ENCODE assay signal across 10 mouse cellular contexts in genomic region chr1:91180723-91181122, GRCm38 (mm10). TPM values are rescaled to one million over a fixed set of nuclear protein-coding genes. Genes with fewer than 3 reads are reported as not detected.
DNase-seq lines count a peak whose midpoint lies in the region; ATAC-seq lines count a peak whose summit lies in the region.
"Had no signal": no experiment of that assay in that cellular context is flagged by ENCODE, and none has a peak within 500 bp of the region (broad histone marks: within the 10 kb centered on the region; RNA-seq: fewer than 3 reads in every experiment).

No protein-coding gene starts in this region.

- DNase-seq in heart, adult 9 months (ENCODE audit: low spot score in 2 of 2) = no peak
- DNase-seq in thymus, postnatal 14 days = peak; percentile 20
- no peak for DNase-seq in thymus, postnatal 25 days
- DNase-seq in adrenal gland, adult 8-10 months = no peak
- no peak for DNase-seq in B cell, adult 2 months
- no peak for DNase-seq in midbrain, embryonic 10.5 days (ENCODE audit: low spot score)
- DNase-seq: cerebellum, postnatal 36 days had no signal

- WGBS in heart, embryonic 13.5 days = 60% methylated on average over 6 of the region's 6 CpGs
- 72% methylated on average over 6 of the region's 6 CpGs for WGBS in limb, embryonic 15.5 days
- 82% methylated on average over 6 of the region's 6 CpGs for WGBS in midbrain, embryonic 10.5 days

- H3K9ac ChIP-seq in heart, embryonic 13.5 days = peak overlapping the region; percentile 85
- H3K9ac ChIP-seq in limb, embryonic 15.5 days = no peak overlapping the region

- H3K36me3 ChIP-seq in heart, embryonic 13.5 days = no peaks in the 10 kb centered on the region
- no peaks in the 10 kb centered on the region for H3K36me3 ChIP-seq in limb, embryonic 15.5 days
- no peaks in the 10 kb centered on the region for H3K36me3 ChIP-seq in midbrain, embryonic 10.5 days

- H3K27me3 ChIP-seq in heart, embryonic 13.5 days (replicated peaks) = peaks cover 24% of the 10 kb centered on the region
- H3K27me3 ChIP-seq in limb, embryonic 15.5 days = peaks cover 23% of the 10 kb centered on the region
- H3K27me3 ChIP-seq in midbrain, embryonic 10.5 days (ENCODE audit: low read depth, poor library complexity, severe bottlenecking) = peaks cover 51% of the 10 kb centered on the region

- peak overlapping the region; percentile 60 for H3K4me3 ChIP-seq in heart, embryonic 13.5 days
- no peak overlapping the region for H3K4me3 ChIP-seq in limb, embryonic 15.5 days
- H3K4me3 ChIP-seq in midbrain, embryonic 10.5 days = no peak overlapping the region

- ATAC-seq in heart, embryonic 13.5 days (ENCODE audit: extremely low read depth, insufficient number of reproducible peaks, low FRiP score, low TSS enrichment) = no peak
- ATAC-seq in limb, embryonic 15.5 days (ENCODE audit: insufficient number of reproducible peaks, low FRiP score, low TSS enrichment, low read depth) = no peak

- H3K4me1 ChIP-seq in heart, embryonic 13.5 days = peaks cover 43% of the 10 kb centered on the region
- peaks cover 16% of the 10 kb centered on the region for H3K4me1 ChIP-seq in limb, embryonic 15.5 days
- H3K4me1 ChIP-seq in midbrain, embryonic 10.5 days = peaks cover 33% of the 10 kb centered on the region

- H3K27ac ChIP-seq in heart, embryonic 13.5 days (replicated peaks) = no peak overlapping the region
- H3K27ac ChIP-seq in limb, embryonic 15.5 days = no peak overlapping the region
- no peak overlapping the region for H3K27ac ChIP-seq in midbrain, embryonic 10.5 days (replicated peaks)

- H3K9me3 ChIP-seq in heart, embryonic 13.5 days = no peaks in the 10 kb centered on the region
- no peaks in the 10 kb centered on the region for H3K9me3 ChIP-seq in limb, embryonic 15.5 days
- H3K9me3 ChIP-seq in midbrain, embryonic 10.5 days (replicated peaks) = no peaks in the 10 kb centered on the region

- peak overlapping the region; percentile 83 for H3K4me2 ChIP-seq in heart, embryonic 13.5 days
- peak overlapping the region; percentile 88; the same call in 1 of the 2 replicates for H3K4me2 ChIP-seq in limb, embryonic 15.5 days

RNA-seq across cellular contexts. Expression of gene Ramp1, which starts 1.1 kb away (rescaled TPM):
- polyA plus RNA-seq in heart, embryonic 13.5 days (2015; fragmentation: Nextera tagmentation; extraction: Ambion mirVana) = 25.8 and 31.3 TPM in 2 replicates
- 9.6 and 17.3 TPM in 2 replicates for polyA plus RNA-seq in limb, embryonic 15.5 days (2015; fragmentation: Nextera tagmentation; extraction: Ambion mirVana)
- total RNA-seq in adrenal gland, adult 8-10 months (2022) = 10 to 100 TPM in 2 of 4 experiments, 1 to 10 TPM in 2; 7.6 to 11.6 (median 10.0) TPM
- 0.47 and 0.48 TPM in 2 replicates for polyA plus RNA-seq in midbrain, embryonic 10.5 days (2016; fragmentation: Nextera tagmentation; extraction: Ambion mirVana)

RNA-seq across cellular contexts. Expression of gene Rbm44, which starts 35.8 kb away (rescaled TPM):
- polyA plus RNA-seq in heart, embryonic 13.5 days (2015; fragmentation: Nextera tagmentation; extraction: Ambion mirVana) = 2.1 and 2.3 TPM in 2 replicates
- polyA plus RNA-seq in limb, embryonic 15.5 days (2015; fragmentation: Nextera tagmentation; extraction: Ambion mirVana) = 0.65 and 0.94 TPM in 2 replicates
- not detected for total RNA-seq in adrenal gland, adult 8-10 months (2022)
- polyA plus RNA-seq in midbrain, embryonic 10.5 days (2016; fragmentation: Nextera tagmentation; extraction: Ambion mirVana) = 0.36 and 0.51 TPM in 2 replicates
- total RNA-seq: adrenal gland, adult 18-20 months had no signal
